27 mouse cellular contexts compared by ENCODE assay signal in the genomic region with DNA sequence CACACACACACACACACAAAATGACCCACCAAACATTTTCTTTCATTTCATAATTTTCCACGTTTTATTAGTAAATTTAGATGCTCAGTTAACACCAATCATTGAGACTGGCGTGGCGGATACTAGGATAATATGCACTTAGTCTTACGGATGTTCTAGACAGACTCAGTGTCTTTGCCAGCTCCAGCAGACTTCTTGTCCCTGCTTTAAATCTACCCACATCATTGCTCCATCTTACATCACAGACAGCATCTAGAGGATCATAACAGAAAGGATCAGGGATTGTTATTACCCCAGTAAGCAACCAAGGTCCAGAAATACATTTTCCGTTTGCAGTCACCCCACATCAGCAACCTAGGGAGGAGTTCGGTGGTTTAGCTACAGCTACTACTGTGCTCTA.
A peak's percentile ranks its signal among the peaks of the same experiment; 100 is the strongest.
DNase-seq lines count a peak whose midpoint lies in the region; ATAC-seq and TF ChIP-seq lines count a peak whose summit lies in the region.
"Had no signal": no experiment of that assay in that cellular context is flagged by ENCODE, and none has a peak within 500 bp of the region (broad histone marks: within the 10 kb centered on the region; RNA-seq: fewer than 3 reads in every experiment).

No protein-coding gene starts in this region.

- peak; percentile 56 for DNase-seq in heart, adult 11 months
- DNase-seq in heart, postnatal 36 days, result no peak
- no peak for DNase-seq in heart, postnatal 0 days (ENCODE audit: low spot score)
- DNase-seq in heart, adult 8-10 months (ENCODE audit: low spot score), result no peak
- no peak for DNase-seq in liver, embryonic 11.5 days (ENCODE audit: low spot score)
- DNase-seq: adrenal gland, adult 8-10 months; adrenal gland, postnatal 25 days; cerebellum, adult 11-12 months; cerebellum, adult 8-10 months; cerebellum, postnatal 10 days; cerebellum, postnatal 36 days; embryo, embryonic 11 days; gastrocnemius, postnatal 10 days; gastrocnemius, postnatal 36 days; heart, adult 18-20 months; heart, postnatal 4 days; kidney, adult 18-20 months had no signal

- intact Hi-C loops in heart, postnatal 36 days (cut with DNase I), result loop anchor here (5.0 kb wide), 3 partner anchors 69 to 339 kb away; no protein-coding TSS in a partner anchor

- no peak for ATAC-seq in heart, postnatal 0 days (ENCODE audit: insufficient read depth, low read depth)
- ATAC-seq in embryonic facial prominence, embryonic 15.5 days (ENCODE audit: insufficient number of reproducible peaks, low FRiP score, low TSS enrichment, low read depth), result no peak
- ATAC-seq in liver, embryonic 11.5 days (replicated peaks; ENCODE audit: low FRiP score), result no peak
- ATAC-seq: activated CD4-positive, CD25-positive, alpha-beta regulatory T cell, adult 4 months; forebrain, embryonic 15.5 days; hindbrain, postnatal 0 days; intestine, embryonic 16.5 days had no signal

- H3K27ac ChIP-seq in heart, postnatal 0 days (ENCODE audit: low read depth), result peak overlapping the region; percentile 60; the same call in 1 of the 2 replicates
- H3K27ac ChIP-seq in embryonic facial prominence, embryonic 15.5 days (replicated peaks), result 0 out of 2 replicates have a peak overlapping the region, but pooled peaks have one; percentile 65
- no peak overlapping the region for H3K27ac ChIP-seq in liver, embryonic 11.5 days (ENCODE audit: low read depth, low read length)
- H3K27ac ChIP-seq: forebrain, embryonic 12.5 days; forebrain, embryonic 15.5 days; hindbrain, embryonic 14.5 days; hindbrain, postnatal 0 days had no signal

- no peaks in the 10 kb centered on the region for H3K27me3 ChIP-seq in heart, postnatal 0 days (ENCODE audit: control insufficient read depth, insufficient read depth, low read length)
- no peaks in the 10 kb centered on the region for H3K27me3 ChIP-seq in embryonic facial prominence, embryonic 15.5 days
- H3K27me3 ChIP-seq in liver, embryonic 11.5 days (replicated peaks; ENCODE audit: control insufficient read depth, insufficient read depth, low read length), result no peaks in the 10 kb centered on the region
- H3K27me3 ChIP-seq: forebrain, embryonic 12.5 days; forebrain, embryonic 15.5 days; heart, embryonic 15.5 days had no signal

- H3K9ac ChIP-seq in heart, postnatal 0 days (replicated peaks; ENCODE audit: low read depth, low read length), result no peak overlapping the region
- H3K9ac ChIP-seq in embryonic facial prominence, embryonic 15.5 days, result no peak overlapping the region
- H3K9ac ChIP-seq in liver, embryonic 11.5 days (ENCODE audit: low read depth, low read length), result no peak overlapping the region
- H3K9ac ChIP-seq: forebrain, embryonic 12.5 days; forebrain, embryonic 15.5 days; heart, embryonic 15.5 days; hindbrain, embryonic 14.5 days had no signal

- 84% methylated on average over 6 of the region's 6 CpGs for WGBS in heart, postnatal 0 days
- 88% methylated on average over 6 of the region's 6 CpGs for WGBS in embryonic facial prominence, embryonic 15.5 days
- 89% methylated on average over 6 of the region's 6 CpGs for WGBS in liver, embryonic 11.5 days

- no peaks in the 10 kb centered on the region for H3K9me3 ChIP-seq in heart, postnatal 0 days (replicated peaks; ENCODE audit: control insufficient read depth, low read length)
- H3K9me3 ChIP-seq in embryonic facial prominence, embryonic 15.5 days (replicated peaks), result no peaks in the 10 kb centered on the region
- H3K9me3 ChIP-seq in liver, embryonic 11.5 days (ENCODE audit: control insufficient read depth, low read length), result no peaks in the 10 kb centered on the region
- H3K9me3 ChIP-seq: forebrain, embryonic 12.5 days; forebrain, embryonic 15.5 days; heart, embryonic 15.5 days had no signal

- no peak overlapping the region for H3K4me2 ChIP-seq in heart, postnatal 0 days (ENCODE audit: low read depth, low read length)
- H3K4me2 ChIP-seq in embryonic facial prominence, embryonic 15.5 days (replicated peaks), result no peak overlapping the region
- H3K4me2 ChIP-seq in liver, embryonic 11.5 days, result no peak overlapping the region
- H3K4me2 ChIP-seq: forebrain, embryonic 12.5 days; forebrain, embryonic 15.5 days; heart, embryonic 11.5 days; heart, embryonic 15.5 days; hindbrain, embryonic 14.5 days had no signal

- no peak overlapping the region for H3K4me3 ChIP-seq in heart, postnatal 0 days (ENCODE audit: low read depth, low read length)
- no peak overlapping the region for H3K4me3 ChIP-seq in embryonic facial prominence, embryonic 15.5 days (replicated peaks)
- H3K4me3 ChIP-seq in liver, embryonic 11.5 days (ENCODE audit: low read depth, low read length), result no peak overlapping the region
- H3K4me3 ChIP-seq: erythroblast, embryonic 14.5 days; forebrain, embryonic 12.5 days; forebrain, embryonic 15.5 days; heart, embryonic 15.5 days had no signal

- TF ChIP-seq CTCF in heart, postnatal 0 days (IDR thresholded peaks at IDR 0.05; ENCODE audit: low read depth), result no peak

- H3K4me1 ChIP-seq in heart, postnatal 0 days (ENCODE audit: control insufficient read depth, insufficient read depth), result peaks cover 25% of the 10 kb centered on the region
- H3K4me1 ChIP-seq in embryonic facial prominence, embryonic 15.5 days, result no peaks in the 10 kb centered on the region
- H3K4me1 ChIP-seq in liver, embryonic 11.5 days (replicated peaks; ENCODE audit: control insufficient read depth, insufficient read depth, low read length), result peaks cover 14% of the 10 kb centered on the region; the same call in 1 of the 2 replicates
- H3K4me1 ChIP-seq: forebrain, embryonic 12.5 days; forebrain, embryonic 15.5 days had no signal

- H3K36me3 ChIP-seq in heart, postnatal 0 days (replicated peaks; ENCODE audit: control insufficient read depth, insufficient read depth, low read length), result peaks cover 55% of the 10 kb centered on the region
- H3K36me3 ChIP-seq in embryonic facial prominence, embryonic 15.5 days, result peaks cover 23% of the 10 kb centered on the region; the same call in 1 of the 2 replicates
- peaks cover 6% of the 10 kb centered on the region for H3K36me3 ChIP-seq in liver, embryonic 11.5 days (ENCODE audit: control insufficient read depth, insufficient read depth, low read length)
- H3K36me3 ChIP-seq: forebrain, embryonic 12.5 days; forebrain, embryonic 15.5 days had no signal

- TF ChIP-seq EP300 in heart, postnatal 0 days (IDR thresholded peaks at IDR 0.05; ENCODE audit: low read depth), result no peak
